Mouse (Mus musculus) embryonic facial prominence, embryonic 14.5 days (tissue): ENCODE data around the gene Dnajb2. TPM values are rescaled to one million over a fixed set of nuclear protein-coding genes. Genes with fewer than 3 reads are reported as not detected.

ENCODE experiments used
- ATAC-seq: fragments of 200-750 bp; cut with Nextera tagmentation; 2 replicates; pipeline ENCODE4 v1.8.0; 2017; ENCODE audit warnings: low read depth, moderate number of reproducible peaks, moderate TSS enrichment
- DNase-seq: peaks from one replicate; pipeline ENCODE4 v3.0.0-alpha.2; 2015; ENCODE audit warnings: low spot score
- H3K27ac ChIP-seq: fragments of 300-500 bp; sonication (generic); replicated peaks from 2 replicates; pipeline ENCODE4 v1.5.1; 2014; ENCODE audit warnings: low read depth, mild to moderate bottlenecking, low read length, moderate library complexity
- H3K27me3 ChIP-seq: fragments of 300-500 bp; sonication (generic); replicated peaks from 2 replicates; pipeline ENCODE4 v1.6.1; 2014; ENCODE audit warnings: low read length; ENCODE audit not compliant: control insufficient read depth, insufficient read depth
- H3K36me3 ChIP-seq: fragments of 300-500 bp; sonication (generic); 2 replicates; pipeline ENCODE4 v1.6.1; 2014; ENCODE audit warnings: low read length, mixed read lengths; ENCODE audit not compliant: control insufficient read depth, insufficient read depth
- H3K4me1 ChIP-seq: fragments of 300-500 bp; sonication (generic); 2 replicates; pipeline ENCODE4 v1.6.1; 2014; ENCODE audit warnings: antibody characterized with exemption, low read length; ENCODE audit not compliant: control insufficient read depth, insufficient read depth
- H3K4me2 ChIP-seq: fragments of 300-500 bp; sonication (generic); 2 replicates; pipeline ENCODE4 v1.6.1; 2014; ENCODE audit warnings: low read depth, mild to moderate bottlenecking, low read length, moderate library complexity, mixed read lengths
- H3K4me3 ChIP-seq: fragments of 300-500 bp; sonication (generic); 2 replicates; pipeline ENCODE4 v1.5.1; 2014; ENCODE audit warnings: low read depth, mild to moderate bottlenecking, low read length
- H3K9ac ChIP-seq: fragments of 300-500 bp; sonication (generic); 2 replicates; pipeline ENCODE4 v1.6.1; 2014; ENCODE audit warnings: low read depth, mild to moderate bottlenecking, low read length, moderate library complexity, mixed read lengths
- H3K9me3 ChIP-seq: fragments of 300-500 bp; sonication (generic); 2 replicates; pipeline ENCODE4 v1.6.1; 2016; ENCODE audit warnings: low read length; ENCODE audit not compliant: control insufficient read depth
- WGBS: fragments of 180-500 bp; shearing (Covaris S2); extraction: QIAGEN DNeasy Blood & Tissue Kit; methylation state at CpG from one replicate; pipeline ENCODE4 v1.1.7; 2014; 5-methylcytosine and 5-hydroxymethylcytosine counted together
- polyA plus RNA-seq: library from polyadenylated mRNA; unstranded; fragments of >200 nt; fragmentation: Nextera tagmentation; extraction: Ambion mirVana; gene quantifications from 2 replicates; pipeline ENCODE4 v1.2.1, GENCODE M21; 2014

The Dnajb2 gene
- polyA plus RNA-seq, 1 experiment from 2014 or later = 20.0 TPM

- 19% methylated on average over 20 of the region's 32 CpGs for WGBS
- no peaks in the 10 kb centered on the region for H3K9me3 ChIP-seq
- DNase-seq (no peak), ATAC-seq (peak; percentile 37; the same call in 1 of the 2 replicates)
- H3K4me2 ChIP-seq = no peak within 1 kb of the TSS
- peak within 1 kb of the TSS; percentile 15; the same call in 1 of the 2 replicates for H3K4me3 ChIP-seq
- no peaks in the 10 kb centered on the region for H3K36me3 ChIP-seq
- H3K27ac ChIP-seq = no peak within 1 kb of the TSS
- no peak within 1 kb of the TSS for H3K9ac ChIP-seq
- peaks cover 53% of the 10 kb centered on the region for H3K27me3 ChIP-seq
- H3K4me1 ChIP-seq = no peaks in the 10 kb centered on the region
These were observed 28.1 kb downstream of the Dnajb2 start, which contains the start of gene Ptprn for GRCm38 (mm10) chr1:75264091-75264880. Gene Ptprn, minus strand, starts transcription at chr1:75264502.

- WGBS = 5% methylated on average over 22 of the region's 23 CpGs
- H3K9me3 ChIP-seq = no peaks in the 10 kb centered on the region
- ATAC-seq (no peak), DNase-seq (peak; percentile 74)
- H3K36me3 ChIP-seq = no peaks in the 10 kb centered on the region
- H3K4me3 ChIP-seq = no peak overlapping the region
- H3K4me1 ChIP-seq = no peaks in the 10 kb centered on the region
- H3K9ac ChIP-seq = no peak overlapping the region
- peaks cover 19% of the 10 kb centered on the region for H3K27me3 ChIP-seq
- H3K27ac ChIP-seq = no peak overlapping the region
- H3K4me2 ChIP-seq = no peak overlapping the region
These were observed 41.3 kb downstream of the Dnajb2 start for GRCm38 (mm10) chr1:75277195-75278188.

- Histone ChIP-seq H3K9me3 (no peaks in the 10 kb centered on the region), H3K4me3 (no peak within 1 kb of the TSS), H3K36me3 (no peaks in the 10 kb centered on the region), H3K27ac (no peak within 1 kb of the TSS), H3K27me3 (peaks cover 19% of the 10 kb centered on the region), H3K4me2 (no peak within 1 kb of the TSS), H3K9ac (no peak within 1 kb of the TSS), H3K4me1 (no peaks in the 10 kb centered on the region)
- ATAC-seq (no peak), DNase-seq (no peak)
- WGBS = 7% methylated on average over 13 of the region's 13 CpGs
These were observed 42.0 kb downstream of the Dnajb2 start, which contains the start of gene Resp18 for GRCm38 (mm10) chr1:75278228-75278627. Gene Resp18, minus strand, starts transcription at chr1:75278415.

GRCm38 (mm10) chr1:75283017-75283416, 46.8 kb downstream of the Dnajb2 start:
- 83% methylated on average over 5 of the region's 5 CpGs for WGBS
- DNase-seq (no peak), ATAC-seq (0 out of 2 replicates have a peak, but pooled peaks have one; percentile 12)
- Histone ChIP-seq H3K27me3 (peaks cover 11% of the 10 kb centered on the region), H3K9me3 (no peaks in the 10 kb centered on the region), H3K4me1 (no peaks in the 10 kb centered on the region), H3K4me2 (no peak overlapping the region), H3K9ac (no peak overlapping the region), H3K27ac (no peak overlapping the region), H3K36me3 (no peaks in the 10 kb centered on the region), H3K4me3 (no peak overlapping the region)

- WGBS = 84% methylated on average over 7 of the region's 7 CpGs
- Histone ChIP-seq H3K4me3 (no peak overlapping the region), H3K27ac (no peak overlapping the region)
These were observed 48.7 kb downstream of the Dnajb2 start for GRCm38 (mm10) chr1:75284911-75285310.

GRCm38 (mm10) chr1:75289376-75289775, 53.2 kb downstream of the Dnajb2 start:
- Histone ChIP-seq H3K9ac (no peak overlapping the region), H3K27ac (no peak overlapping the region), H3K36me3 (no peaks in the 10 kb centered on the region), H3K9me3 (no peaks in the 10 kb centered on the region), H3K4me3 (no peak overlapping the region), H3K27me3 (no peaks in the 10 kb centered on the region), H3K4me2 (no peak overlapping the region), H3K4me1 (peaks cover 5% of the 10 kb centered on the region; the same call in 1 of the 2 replicates)
- DNase-seq (peak; percentile 50), ATAC-seq (peak; percentile 80; the same call in 1 of the 2 replicates)
- WGBS = 18% methylated on average over 7 of the region's 7 CpGs

More at GRCm38 (mm10) chr1:75284911-75285310, 48.7 kb downstream of the Dnajb2 start:
- H3K27me3 ChIP-seq = no peaks in the 10 kb centered on the region
- DNase-seq (no peak), ATAC-seq (no peak)
- H3K9me3 ChIP-seq = no peaks in the 10 kb centered on the region
- no peaks in the 10 kb centered on the region for H3K4me1 ChIP-seq
- H3K4me2 ChIP-seq = no peak overlapping the region
- no peak overlapping the region for H3K9ac ChIP-seq
- H3K36me3 ChIP-seq = no peaks in the 10 kb centered on the region

GRCm38 (mm10) chr1:75289888-75290431, 53.8 kb downstream of the Dnajb2 start:
- WGBS = 57% methylated on average over 8 of the region's 8 CpGs
- H3K9me3 ChIP-seq = no peaks in the 10 kb centered on the region
- H3K27me3 ChIP-seq = no peaks in the 10 kb centered on the region
- H3K36me3 ChIP-seq = no peaks in the 10 kb centered on the region
- H3K4me2 ChIP-seq = no peak overlapping the region
- no peak overlapping the region for H3K9ac ChIP-seq
- no peak for ATAC-seq
- peaks cover 5% of the 10 kb centered on the region; the same call in 1 of the 2 replicates for H3K4me1 ChIP-seq
- no peak for DNase-seq
- H3K27ac ChIP-seq = no peak overlapping the region
- no peak overlapping the region for H3K4me3 ChIP-seq

GRCm38 (mm10) chr1:75290582-75290981, 54.4 kb downstream of the Dnajb2 start:
- Histone ChIP-seq H3K9ac (no peak overlapping the region), H3K27ac (no peak overlapping the region), H3K27me3 (no peaks in the 10 kb centered on the region), H3K4me2 (no peak overlapping the region), H3K9me3 (no peaks in the 10 kb centered on the region), H3K36me3 (no peaks in the 10 kb centered on the region), H3K4me1 (peaks cover 5% of the 10 kb centered on the region; the same call in 1 of the 2 replicates), H3K4me3 (no peak overlapping the region)
- ATAC-seq = no peak
- DNase-seq = peak; percentile 13
